Mouse (Mus musculus): Measurements from ENCODE around the gene Hace1. TPM values are rescaled to one million over a fixed set of nuclear protein-coding genes. Genes with fewer than 3 reads are reported as not detected.

Hace1 gene
- polyA plus RNA-seq, 1 experiment from 2014 or later = 16.9 TPM

Other genes with a start within 250 kb of the Hace1 start
- gene Bves, start 242.1 kb upstream of the Hace1 start, polyA plus RNA-seq (2016; fragmentation: Nextera tagmentation; extraction: Ambion mirVana) = 1.8 and 2.5 TPM in 2 replicates
- gene Lin28b, start 91.4 kb upstream of the Hace1 start, polyA plus RNA-seq (2016; fragmentation: Nextera tagmentation; extraction: Ambion mirVana) = 19.9 and 40.8 TPM in 2 replicates

Data from hindbrain, embryonic 10.5 days (tissue).